Mouse (Mus musculus): ENCODE data around the gene 4930404H24Rik. TPM values are rescaled to one million over a fixed set of nuclear protein-coding genes. Genes with fewer than 3 reads are reported as not detected.

The 4930404H24Rik gene
- total RNA-seq, 2 experiments from 2014 or later, result not detected

- no peak for DNase-seq
Measured at GRCm38 (mm10) chr2:153510136-153510535, 17.5 kb downstream of the 4930404H24Rik start.

DNA sequence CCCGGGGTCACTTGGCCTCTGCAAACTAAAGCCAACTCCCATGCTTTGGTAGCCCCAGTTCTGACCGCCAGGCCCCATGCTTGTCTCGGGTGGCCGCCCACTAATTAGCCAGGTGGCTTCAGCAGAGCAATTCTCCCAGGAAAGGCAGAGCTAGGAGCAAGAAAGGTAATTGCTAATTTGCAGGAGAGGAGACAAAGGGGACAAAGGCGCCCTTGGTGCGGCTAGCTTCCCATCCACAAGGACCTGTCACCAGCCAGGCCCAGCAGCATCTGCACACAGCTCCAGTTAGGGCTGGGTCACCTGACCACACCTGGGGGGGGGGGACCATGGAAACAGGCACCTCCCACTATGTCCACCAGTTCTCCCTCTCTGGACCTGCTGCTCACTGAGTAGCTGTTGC lies 19.0 kb downstream of the 4930404H24Rik start:
- no peak for DNase-seq

DNA sequence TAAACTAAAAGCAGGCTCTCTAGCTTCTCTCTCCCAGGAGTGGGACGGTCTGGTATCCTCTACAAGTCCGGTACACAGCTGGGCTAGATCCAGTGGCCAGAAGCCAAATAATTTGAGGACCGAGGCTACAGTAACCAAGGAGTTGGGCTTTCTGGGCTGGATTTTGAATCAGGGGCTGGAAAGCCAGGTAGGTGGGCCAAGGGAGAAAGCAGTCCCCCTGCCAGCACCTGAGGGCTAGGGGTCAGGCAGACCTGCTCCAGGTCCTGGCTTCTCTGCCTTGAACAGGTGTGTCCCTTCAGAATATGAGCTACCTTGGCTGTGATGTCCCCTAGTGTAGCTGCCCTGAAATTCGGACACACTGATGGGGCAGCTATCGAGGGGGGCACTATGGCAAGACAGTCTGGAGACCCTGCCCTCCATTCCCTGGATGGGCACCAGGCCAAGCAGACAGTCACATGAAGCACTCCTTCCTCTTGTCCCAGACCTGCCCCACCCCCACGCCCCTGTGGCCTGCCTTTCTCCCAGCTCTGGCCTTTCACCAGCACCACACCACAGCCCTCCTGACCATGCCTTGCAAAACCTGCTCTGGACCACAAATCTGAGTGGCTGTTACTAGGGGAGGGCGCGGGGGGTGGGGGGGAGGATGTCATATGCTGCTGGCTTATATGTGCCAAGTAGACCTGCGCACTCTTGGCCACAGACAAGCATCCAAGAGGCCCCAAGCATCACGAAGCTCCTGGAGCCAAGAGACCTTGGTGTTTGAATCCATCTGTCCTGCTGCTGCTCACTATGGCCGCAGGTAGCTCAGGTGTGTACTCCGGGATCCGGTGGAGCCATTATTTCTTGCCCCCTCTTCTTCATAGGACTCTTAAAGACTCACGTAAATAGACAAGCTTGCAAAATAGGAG lies 20.1 kb downstream of the 4930404H24Rik start:
- DNase-seq, result no peak

- no peak for DNase-seq
Measured at GRCm38 (mm10) chr2:153513983-153514382, 21.4 kb downstream of the 4930404H24Rik start.

DNA sequence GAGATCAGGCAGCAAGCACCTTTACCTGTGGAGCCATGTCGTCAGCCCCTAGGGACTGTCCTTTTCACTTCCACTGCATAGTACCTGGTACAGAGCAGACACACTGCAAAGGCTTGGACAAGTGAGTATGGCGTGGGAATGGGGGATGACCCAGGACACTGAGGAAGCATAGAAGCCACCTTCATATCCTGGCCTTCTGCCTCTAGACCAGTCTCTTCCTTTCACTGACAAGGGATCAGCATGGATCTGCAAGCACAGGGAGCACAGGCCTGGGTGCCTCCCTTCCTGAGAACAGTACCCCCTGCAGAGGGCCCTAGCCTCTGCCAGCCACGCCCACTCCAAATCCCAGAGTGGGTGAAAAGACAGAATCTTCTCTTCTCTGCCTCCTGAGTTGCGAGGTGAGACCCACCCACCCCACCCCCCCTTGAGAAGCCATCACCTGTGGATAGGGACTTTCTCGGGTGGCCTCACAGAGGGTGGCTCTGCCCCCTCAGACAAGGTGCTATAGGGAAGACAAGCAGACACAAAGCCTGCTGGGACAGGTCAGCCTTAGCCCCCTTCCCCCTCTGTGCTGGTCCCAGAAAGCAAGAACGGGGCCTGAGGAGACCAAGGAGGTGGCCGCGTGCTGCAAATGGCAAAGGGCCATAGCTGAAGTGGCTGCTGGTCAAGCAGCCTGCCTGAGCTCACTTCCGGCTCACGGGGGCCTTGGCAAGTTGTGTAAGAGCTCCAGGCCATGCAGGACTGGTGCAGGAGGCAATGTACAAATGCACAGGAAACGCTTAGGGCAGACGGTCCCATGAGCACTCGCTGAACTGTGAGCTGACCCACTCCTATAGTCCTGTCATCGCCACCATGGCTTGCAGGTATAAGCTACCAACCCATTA lies 22.1 kb downstream of the 4930404H24Rik start:
- peak; percentile 56 for DNase-seq

- no peak for DNase-seq
Measured at GRCm38 (mm10) chr2:153515582-153515981, 23.0 kb downstream of the 4930404H24Rik start.

GRCm38 (mm10) chr2:153516961-153517360 lies 24.4 kb downstream of the 4930404H24Rik start:
- peak; percentile 58 for DNase-seq

DNA sequence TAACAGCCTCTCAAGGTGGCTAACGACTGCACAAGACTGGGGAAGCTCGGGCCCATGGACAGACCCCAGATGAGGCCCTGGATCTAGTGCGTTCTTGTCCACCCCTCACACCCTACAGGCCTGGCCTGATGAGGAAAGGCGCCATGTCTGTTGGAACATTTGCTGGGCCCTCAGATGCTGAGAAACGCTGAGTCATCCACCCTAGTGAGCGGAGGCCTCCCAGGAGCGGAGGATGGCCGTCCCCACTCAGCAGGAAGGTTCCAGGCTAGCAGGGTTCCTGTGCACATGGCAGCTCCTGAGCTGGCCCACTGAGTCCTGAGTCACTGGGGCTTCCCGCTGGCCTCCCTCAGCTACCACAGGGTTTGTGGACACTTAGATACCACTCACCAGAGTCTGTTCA lies 27.5 kb downstream of the 4930404H24Rik start:
- no peak for DNase-seq

DNA sequence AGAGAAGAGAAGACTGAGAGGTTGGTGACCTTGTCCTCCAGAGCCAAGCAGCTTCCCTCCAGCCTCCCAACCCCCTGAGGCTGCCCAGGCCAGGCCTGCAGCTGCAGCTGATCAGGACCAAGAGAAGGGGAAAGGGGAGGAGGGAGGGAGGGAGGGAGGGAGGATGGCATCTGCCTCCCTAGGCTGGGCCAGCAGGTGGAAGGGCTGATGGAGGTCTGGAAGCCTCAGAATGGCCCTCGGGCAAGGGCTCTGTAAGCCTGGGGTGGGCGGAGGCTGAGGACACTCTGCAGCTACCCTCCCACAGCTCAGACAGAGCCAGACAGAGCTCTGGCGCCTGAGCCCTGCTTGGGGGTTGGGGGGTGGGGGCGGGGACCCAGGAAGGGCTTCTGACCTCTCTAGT lies 29.7 kb downstream of the 4930404H24Rik start:
- DNase-seq, result peak; percentile 40

DNA sequence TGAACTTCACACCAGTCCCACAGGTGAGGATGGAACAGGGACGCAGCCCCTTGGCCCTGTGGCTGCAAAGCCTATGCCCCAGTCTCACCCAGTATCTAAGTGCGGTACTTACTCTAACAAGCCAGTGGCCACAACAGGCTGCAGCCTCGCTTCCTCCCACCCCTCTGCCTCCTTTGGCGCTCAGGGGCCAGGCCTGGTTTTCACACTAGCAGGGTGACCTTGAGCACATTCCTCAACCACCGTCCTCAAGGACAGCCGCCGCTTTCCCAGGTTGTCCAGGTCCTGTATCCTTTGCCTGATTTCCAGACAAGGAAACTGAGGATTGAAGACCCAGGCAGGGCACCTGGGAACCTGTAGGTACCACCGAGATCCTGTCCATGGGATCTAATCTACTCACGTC lies 30.6 kb downstream of the 4930404H24Rik start:
- DNase-seq, result no peak

- DNase-seq, result no peak
Measured at GRCm38 (mm10) chr2:153523656-153524055, 31.1 kb downstream of the 4930404H24Rik start.

- DNase-seq, result no peak
Measured at GRCm38 (mm10) chr2:153524727-153525126, 32.1 kb downstream of the 4930404H24Rik start.

DNA sequence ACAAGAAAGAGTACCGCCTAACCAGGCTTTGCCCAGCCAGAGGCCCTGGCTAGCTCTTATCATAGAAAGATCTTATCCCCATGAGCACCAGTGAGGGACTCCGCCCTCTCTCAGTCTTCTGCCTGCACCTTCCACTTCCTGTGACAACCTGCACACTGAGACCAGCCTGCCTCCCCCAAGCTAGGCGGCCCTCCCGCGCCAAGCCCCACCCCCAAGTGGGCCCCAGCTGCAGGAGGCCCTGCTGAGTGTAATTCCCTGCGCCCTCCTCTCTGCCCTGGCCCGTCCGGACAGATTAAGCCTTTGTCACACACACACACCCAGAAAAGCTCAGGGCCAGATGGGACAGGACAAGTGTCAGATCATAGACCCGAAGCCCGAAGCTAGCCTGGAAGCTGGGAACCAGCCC lies 33.3 kb downstream of the 4930404H24Rik start:
- DNase-seq, result peak; percentile 61

GRCm38 (mm10) chr2:153526850-153527530 lies 34.4 kb downstream of the 4930404H24Rik start:
- DNase-seq, result no peak

DNA sequence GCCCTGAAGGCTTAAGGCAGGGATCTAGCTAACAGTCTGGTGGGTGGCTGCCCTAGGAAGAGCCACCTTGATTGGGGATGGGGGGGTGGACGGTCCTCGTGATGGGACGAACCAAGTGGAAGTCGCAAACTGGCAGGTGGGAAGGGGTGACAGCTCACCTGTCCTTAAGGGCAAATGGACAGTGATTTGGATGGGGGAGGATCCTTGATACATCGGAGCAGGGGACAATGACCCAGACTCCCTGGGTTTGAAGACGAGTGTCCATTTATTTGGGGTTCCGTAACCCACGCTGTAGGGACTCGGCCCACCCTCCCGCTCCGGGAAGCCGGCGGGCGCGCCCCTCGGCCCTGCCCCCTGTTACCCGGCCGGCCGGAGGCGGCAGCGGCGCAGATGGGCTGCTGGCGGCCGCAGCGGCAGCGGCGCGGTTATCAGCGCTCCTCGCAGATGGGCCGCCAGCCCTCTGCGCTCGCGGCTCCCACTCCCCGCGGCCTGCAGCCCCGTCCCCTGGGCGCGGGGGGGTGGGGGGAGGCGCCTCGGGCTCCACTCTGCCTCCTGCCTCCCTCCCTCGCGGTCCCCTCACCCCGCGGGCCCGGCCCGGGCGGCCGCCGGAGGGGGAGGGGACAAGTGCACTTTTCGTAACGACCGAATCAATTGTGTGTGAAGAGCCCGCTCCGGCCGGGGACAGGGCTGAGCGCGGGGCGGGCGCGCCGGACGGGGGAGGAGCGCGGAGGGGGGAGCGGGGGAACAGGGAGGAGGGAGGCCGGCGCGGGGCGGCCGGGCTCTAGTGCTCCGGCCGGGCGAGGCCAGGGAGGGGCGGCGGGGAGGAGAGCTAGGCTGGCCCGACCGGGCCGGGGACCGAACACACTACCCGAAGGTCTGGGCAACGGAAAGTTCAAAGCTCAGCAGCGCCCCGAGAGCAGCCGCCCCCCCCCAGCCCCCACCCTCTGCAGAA lies 35.3 kb downstream of the 4930404H24Rik start:
- peak; percentile 81 for DNase-seq

- peak; percentile 67 for DNase-seq
Measured at GRCm38 (mm10) chr2:153528571-153529364, 36.2 kb downstream of the 4930404H24Rik start.

GRCm38 (mm10) chr2:153529365-153529781 lies 36.8 kb downstream of the 4930404H24Rik start:
- DNase-seq, result peak; percentile 73

GRCm38 (mm10) chr2:153529931-153530766 lies 37.6 kb downstream of the 4930404H24Rik start, which contains the start of gene Nol4l:
TSS of gene Nol4l (minus strand) at chr2:153529971.
- peak; percentile 74 for DNase-seq

DNA sequence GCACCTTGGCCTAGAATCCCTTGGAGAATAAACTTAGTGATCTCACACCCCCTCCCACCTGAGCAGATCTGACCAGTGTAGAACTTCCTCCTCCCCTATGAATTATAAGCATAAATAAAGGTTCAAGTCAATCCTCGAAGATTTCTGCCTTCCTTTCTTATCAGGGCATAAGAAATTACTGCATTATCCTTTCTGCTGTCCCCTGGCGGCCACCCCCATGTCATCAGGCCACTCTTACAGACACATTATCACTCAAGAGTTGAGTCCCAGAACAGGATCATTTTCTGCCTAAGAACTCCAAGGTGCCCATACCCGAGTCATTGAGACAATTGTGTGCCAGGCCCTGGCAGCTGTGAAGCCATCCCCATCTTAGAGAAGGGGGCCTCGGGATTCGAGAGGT lies 38.4 kb downstream of the 4930404H24Rik start:
- DNase-seq, result no peak

All from adrenal gland, postnatal 10 days (tissue).